Mouse (Mus musculus) v-Abl transformed pro-B cells (cell line): ENCODE data around the gene Ccdc30.
"Not testable (repeated sequence)": the region's sequence is repeated elsewhere in the genome, so short reads cannot be mapped to it uniquely, and the experiment has no call there.

Source experiments
- in situ Hi-C, 2 experiments: fragments of 400-800 bp; cut with MboI; formaldehyde crosslinking; loops; one replicate each; pipeline ENCODE4 v1.15.1; 2025; ENCODE audit not compliant: unreplicated experiment in 2 of 2

Ccdc30 gene

DNA sequence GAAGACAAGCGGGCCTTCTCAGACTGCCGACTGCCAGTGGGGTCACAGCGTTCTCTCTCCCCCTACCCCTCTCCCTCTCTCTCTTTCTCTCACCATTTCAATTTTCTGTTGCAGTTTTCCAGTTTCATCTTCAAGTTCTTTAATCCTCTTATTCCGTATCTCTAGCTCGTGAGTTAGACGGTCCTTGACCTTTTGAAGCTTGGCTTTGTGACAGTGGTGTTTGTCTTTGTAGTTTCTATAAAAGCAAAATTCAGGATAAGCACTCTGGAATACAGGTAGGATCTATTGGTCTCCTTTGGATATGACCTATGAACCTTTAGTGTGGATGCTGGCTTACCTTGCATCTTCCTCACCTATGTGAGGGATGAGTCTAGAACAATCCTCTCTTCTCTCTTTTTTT, 81.8 kb downstream of the Ccdc30 start:
- in situ Hi-C loops: no loop called here

DNA sequence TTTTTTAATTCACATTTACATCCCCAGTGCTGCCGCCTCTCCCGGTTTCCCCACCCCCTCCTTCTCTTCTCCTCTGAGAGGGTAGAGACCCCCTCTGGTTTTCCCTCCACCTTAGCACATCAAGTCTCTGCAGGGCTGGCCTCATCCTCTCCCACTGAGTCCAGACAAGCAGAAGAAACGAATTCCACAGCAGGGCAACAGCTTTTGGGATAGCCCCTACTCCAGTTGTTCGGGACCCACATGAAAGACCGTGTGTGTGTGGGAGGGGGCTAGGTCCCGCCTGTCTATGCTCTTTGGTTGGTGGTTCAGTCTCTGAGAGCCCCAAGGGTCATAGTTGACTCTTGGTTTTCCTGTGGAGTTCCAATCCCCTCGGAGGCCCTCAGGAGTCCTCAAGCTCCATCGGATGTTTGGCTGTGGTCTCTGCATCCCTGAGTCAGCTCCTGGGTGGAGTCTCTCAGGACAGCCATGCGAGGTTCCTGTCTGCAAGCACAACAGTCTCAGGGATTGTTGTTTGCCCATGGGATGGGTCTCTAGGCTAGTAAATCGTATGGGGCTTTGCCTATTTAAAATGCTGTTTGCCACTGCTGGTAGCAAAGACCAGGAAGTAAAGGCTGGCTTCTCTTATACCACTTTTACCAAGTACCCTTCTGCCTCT, 94.3 kb downstream of the Ccdc30 start:
- in situ Hi-C loops: no loop called here

DNA sequence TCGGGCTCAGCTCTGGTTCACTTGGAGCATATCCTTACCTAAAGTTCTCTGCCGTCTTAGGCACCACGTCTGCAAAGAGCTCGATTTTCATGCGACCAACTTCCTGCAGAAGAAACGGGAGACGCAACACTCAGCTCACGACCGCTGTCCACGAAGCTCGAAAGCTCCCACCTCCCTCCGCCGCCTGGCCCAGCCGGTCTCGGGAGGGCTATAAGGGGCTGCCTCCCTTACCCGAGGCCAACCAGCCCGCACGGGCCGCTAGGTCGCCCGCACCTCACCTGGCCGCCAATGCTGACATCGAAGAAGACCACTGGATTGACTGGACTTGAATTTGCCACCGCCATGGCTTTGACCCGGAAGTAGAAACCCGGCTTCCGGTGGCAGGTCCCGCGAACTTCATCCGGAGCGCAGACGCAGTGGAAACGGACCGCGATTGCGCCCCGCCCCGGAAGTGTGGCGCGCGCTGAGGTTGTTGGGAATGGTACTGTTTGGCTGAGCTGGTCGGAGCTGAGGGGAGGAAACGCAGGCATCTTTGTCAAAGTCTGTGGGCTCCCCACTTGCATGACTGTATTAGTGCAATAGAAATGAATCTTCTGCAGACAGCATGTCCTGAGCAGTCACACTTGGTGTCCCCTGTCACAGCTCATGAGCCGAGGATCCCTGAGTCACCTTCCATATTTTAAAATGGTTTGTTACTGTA, 95.0 kb downstream of the Ccdc30 start, which contains the start of gene Ppih:
Gene Ppih, minus strand, starts transcription at position 416 of the 700 bp plus-strand sequence.
- in situ Hi-C loops: no loop called here

DNA sequence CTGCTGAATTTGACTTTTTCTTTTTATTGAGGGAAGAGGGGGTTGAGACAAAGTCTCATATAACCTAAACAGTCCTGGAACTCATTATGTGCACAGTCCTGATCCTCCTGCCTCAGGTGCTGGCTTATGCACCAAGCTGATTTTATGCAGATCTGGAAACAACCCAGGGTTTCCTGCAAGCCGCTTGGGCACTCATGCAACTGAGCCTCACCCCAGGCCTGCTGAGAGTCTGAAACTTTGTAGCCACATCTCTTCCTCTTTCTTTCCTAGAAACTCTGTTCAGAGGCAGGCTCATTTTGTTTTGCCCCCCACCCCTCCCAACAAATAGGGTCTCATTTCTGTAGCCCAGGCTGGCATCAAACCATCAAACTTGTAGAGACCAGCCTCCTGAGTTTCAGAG, 101.6 kb downstream of the Ccdc30 start:
- in situ Hi-C loops: no loop called here

DNA sequence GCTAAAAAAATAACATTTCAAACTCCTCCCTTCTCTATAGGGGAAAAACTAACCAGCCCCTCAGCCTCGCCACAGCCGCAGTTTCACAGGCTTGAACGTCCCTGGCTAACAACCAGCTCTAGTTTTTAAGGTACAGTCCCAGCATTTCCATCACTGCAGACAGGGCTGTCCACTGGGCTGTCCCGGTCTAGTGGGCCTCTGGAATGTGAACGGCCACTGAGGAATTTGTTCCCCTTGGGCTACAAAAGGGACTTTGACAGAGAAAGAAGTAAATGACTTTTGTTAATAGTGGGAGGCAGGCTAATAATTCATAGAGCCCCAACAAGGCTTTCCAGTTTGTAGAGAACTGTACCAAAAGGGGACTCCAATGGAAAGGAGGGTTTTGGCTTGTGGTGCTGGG, 109.9 kb downstream of the Ccdc30 start:
- in situ Hi-C loops: no loop called here

DNA sequence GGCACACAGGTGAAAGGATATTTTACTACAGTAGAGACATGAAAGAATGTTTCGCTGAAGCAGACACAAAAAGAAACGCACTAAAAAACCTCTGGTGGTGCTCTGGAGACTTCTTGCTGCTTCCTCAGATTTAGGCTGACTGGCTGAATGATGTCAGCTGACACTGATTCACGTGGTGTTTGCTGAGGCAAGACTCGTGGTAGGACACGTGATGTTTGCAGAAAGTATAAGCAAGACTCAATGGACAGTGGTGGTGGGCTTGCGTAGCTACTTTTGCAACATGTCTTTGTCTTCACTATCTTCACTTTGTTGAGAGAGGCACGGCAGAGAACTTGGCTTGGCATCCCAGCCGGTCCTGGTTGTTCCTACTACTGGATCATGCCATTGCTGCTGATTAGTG, 112.0 kb downstream of the Ccdc30 start:
- in situ Hi-C loops: no loop called here

DNA sequence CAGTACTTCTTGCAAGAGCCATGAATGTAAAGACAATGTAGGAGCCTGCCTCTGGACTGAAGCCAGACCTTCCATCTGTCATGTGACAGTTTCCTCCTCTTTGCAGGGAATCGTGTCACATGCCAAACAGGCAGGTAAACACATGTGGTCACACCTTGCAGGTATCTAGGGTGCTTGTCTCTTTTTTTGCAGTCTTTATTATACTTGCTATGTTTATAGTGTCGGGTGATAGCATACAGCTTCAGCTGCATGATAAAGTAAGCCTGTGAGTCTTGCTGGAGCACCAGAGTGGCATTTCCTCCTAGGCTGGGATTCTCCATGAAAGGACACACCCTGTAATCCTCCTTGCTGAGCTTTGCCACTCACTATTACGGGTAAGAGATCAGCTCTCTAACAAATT, 113.5 kb downstream of the Ccdc30 start:
- in situ Hi-C loops: no loop called here

DNA sequence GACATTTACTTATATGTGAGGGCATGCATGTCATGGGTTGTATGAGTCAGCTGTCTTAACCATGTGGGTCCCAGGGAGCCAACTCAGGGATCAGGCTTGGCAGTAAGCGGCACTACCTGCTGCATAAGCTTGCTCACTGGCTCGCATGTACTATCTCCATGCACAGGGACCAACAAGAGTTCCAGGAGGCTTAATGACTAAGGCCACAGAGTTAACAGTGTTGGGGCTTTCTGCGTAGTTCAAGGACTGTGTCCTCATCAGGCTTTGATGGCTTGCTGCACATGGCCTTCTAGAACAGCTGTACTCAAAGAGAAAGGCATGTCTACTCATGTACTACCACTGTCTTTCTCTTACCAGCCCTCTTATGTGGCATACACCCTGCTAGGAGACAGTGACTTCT, 114.6 kb downstream of the Ccdc30 start:
- in situ Hi-C loops: no loop called here

DNA sequence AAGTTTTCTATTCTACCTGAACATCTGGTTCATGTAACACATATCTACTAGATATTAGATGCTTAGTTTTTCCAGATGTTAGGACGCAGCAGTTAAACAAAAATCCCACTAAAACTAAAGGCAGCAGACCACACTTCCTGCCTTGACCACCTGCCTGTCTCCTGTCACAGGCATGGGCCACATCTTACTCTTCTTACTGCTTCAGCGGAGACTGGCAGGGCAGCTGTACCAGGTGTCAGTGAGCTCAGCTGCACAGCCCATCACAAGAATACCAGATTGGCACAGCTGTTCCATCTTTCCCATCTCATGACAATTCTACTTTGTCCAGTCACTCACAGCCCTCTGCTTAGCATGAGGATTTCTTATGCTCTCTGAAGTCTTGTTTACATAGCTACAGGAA, 118.0 kb downstream of the Ccdc30 start:
- in situ Hi-C loops: no loop called here

DNA sequence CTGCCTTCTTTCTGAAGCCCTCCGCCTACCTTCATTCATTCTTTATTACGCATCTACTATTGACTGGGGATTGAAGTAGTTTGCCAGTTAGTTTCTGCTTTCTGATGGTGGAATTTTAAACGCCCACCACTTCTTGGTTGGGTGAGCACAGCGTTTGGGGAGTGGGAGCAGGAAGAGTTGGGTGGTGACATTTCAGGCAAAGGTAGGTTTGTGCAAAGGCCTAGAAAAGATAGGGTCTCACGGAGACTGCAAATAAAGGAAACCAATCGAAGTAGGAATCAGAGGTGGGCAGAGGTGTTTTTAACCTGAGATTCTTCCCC, 120.2 kb downstream of the Ccdc30 start:
- in situ Hi-C loops: no loop called here

DNA sequence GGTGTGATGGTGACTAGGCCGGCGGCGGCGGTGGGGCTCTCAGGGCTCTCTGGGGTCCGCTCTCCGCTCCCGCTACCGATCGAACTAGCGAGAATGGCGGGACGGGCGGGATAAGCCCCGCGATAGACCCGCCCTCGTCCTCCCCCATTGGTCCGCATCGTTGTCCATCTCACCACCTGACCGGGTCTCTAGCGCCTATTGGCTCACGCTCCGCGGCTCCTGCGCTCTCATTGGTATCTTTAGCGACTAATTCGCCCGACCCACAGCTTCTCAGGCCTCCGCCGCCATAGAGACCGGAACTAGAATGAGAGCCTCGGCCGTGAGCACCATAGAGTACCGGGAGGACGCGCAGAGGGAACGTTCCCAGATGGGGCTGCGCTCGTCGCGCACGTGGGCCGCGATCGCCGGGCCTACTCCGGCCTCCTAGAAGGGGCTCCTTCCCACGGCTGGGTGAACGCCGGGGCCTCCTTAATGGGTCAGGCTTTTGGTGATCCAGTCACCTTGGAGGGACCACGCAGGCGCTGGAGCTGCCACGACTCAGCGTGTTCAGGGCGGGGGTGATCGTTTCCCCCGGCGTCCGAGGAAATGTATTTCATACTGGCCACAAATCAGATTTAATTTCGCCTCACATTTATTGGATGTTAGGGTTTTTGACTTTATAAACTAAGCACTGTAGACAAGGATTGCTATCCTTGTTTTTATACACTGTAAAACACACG, 120.7 kb downstream of the Ccdc30 start, which contains the start of gene Ybx1:
Gene Ybx1, minus strand, starts transcription at position 190 of the 719 bp plus-strand sequence.
- in situ Hi-C loops: no loop called here

DNA sequence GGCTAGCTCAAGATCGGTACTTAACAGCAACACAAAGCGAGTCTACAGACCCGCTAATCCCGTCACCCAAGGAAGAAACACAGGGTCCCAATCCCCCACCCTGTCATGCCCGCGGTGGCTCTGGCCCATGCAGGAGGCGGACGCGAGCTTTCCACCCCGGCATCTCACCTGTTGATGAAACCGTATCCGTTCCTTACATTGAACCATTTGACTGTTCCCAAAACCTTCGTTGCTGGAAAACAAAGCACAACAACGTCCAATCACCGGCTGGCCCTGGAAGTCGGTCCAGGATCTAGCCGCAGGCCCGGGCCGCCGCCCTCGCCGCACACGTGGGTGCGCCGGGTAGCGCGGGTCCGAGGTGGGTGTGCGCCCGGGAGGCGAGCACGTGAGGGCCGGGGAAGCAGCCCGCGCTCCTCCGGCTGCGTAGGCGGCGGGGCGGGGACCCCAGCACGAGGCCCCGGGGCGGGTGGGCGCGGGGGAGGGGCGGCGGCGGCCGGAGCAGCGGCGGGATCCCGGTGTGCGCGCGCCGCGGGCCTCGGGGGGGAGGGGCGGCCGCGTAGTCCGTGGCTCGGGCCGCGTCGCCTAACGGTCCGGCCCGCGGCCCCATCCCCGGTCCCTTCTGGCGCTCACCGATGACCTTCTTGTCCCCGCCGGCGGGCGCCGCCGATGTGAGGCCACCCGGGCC, 121.6 kb downstream of the Ccdc30 start:
- in situ Hi-C loops: no loop called here

DNA sequence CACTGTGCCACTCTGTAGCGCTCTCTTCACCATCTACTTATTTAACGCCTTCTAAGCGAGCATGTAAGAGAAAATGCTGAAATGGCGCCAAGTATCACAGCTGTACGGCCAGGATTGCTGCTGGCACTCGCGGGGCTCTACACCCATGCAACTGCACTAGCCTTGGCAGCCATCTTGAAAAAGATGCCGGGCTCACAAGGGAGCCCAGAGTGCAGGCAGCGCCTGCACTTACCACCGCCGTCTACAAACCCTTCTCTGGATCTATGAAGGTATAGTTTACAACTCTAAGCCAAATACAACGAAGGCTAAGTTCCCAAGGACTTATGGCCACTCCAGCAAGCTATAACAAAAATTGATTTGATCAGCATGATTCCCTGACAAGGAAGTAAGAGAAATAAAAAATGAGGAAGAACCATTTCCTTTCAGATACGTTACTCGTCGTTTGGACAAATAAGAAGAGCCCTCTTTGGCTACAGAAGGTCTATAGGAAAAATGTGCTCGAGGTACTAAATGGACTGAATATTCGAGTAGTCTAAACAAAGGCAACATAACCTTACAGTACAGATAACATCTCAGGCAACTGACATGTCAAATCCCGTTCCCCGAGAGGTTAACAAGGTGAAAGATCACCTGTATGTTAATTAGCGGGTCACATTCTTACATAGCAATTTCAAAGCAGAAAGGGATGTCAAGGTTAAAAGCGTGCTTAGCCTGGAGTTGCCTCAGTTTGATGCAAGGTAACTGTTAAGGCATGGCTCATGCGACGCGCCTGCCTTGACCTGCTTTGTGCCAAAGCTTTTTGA, 122.3 kb downstream of the Ccdc30 start:
- in situ Hi-C loops: no loop called here

DNA sequence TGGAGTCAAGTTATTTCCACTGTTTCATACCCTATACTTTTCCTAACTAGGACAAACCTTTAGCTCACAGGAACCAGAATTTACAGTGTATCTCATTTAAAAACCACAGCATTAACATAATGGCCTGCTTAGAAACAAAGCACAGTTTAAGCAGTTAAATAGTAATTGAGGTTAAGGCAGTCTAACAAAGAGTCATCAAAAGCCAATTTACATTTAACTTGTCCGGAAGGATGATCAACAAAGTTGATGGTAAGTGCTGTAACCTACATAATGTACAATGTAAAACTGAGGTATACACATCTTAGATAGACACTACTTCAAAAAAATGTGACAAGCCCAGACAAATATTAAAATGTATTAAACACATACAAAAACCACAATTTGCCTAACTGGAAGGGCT, 123.4 kb downstream of the Ccdc30 start:
- in situ Hi-C loops: no loop called here

DNA sequence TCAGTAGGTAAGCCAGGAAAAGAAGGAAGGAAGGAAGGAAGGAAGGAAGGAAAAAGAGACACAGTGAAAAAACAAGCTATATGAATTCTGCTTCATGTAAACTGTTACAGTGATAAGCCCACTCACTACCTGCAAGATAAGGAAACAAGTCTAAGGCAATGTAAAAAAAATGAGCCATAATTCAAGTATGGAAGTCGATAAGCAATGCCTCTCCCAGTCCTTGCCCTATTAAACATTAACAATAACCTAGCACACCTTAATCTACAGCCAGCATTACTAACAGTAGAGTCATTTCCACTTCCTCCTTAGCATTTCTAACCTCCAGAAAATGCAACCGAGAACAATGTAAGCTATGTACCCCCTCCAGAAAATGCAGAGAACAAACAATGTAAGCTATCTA, 130.0 kb downstream of the Ccdc30 start:
- in situ Hi-C loops: no loop called here

DNA sequence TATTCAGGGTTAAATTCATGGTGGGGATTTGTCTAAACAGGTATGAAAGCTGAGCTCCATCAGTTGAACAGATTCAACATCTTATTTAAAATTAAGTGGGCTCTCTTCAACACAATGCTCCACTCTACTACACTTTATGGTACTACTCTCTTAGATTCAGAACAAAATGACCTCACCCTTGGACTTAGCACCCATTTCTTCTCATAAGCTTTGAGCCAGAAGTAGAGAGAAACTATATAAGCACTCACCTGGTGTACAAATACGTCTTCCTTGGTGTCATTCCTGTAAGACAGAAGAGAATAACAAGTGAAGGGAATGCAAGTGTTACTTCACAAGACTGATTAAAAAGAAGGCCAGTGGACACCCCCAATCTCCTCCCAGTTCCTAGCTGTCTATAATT, 130.5 kb downstream of the Ccdc30 start:
- in situ Hi-C loops: loop anchor here in 1 of 2 experiments (5.0 kb wide), 1 partner anchor 52 kb away; no protein-coding TSS in a partner anchor

DNA sequence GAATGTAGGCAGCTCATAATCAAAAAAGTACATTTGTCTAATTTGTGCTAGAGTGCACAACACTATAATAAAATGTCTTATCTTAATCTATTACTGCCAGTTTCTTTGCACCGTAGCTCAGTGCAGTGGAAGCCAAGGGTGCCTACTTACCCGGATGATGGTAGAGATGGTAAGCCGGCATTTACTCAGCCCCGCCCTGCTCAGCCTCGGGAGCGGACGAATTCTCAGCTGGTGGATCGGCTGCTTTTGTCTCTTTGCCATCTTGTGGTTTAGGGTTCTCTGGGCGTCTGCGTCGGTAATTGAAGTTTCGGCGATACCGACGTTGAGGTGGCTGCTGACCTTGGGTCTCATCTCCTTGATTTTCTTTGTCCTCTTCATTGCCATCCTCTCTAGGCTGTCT, 136.5 kb downstream of the Ccdc30 start:
- in situ Hi-C loops: not testable (repeated sequence)

DNA sequence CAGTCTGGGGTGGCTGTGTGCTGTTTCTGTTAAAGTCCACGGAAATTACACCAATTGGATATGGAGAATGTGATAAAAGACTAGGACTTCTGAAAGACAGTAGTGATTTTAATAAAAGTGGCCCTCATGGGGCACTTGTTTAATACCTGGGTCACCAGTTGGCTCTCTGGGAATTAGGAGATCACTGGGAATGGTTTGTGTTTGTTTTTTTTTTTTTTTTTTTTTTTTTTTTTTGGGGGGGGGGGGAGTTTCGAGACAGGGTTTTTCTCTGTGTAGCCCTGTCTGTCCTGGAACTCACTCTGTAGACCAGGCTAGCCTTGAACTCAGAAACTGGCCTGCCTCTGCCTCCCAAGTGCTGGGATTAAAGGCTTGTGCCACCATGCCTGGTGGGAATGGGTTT, 139.6 kb downstream of the Ccdc30 start:
- in situ Hi-C loops: no loop called here

DNA sequence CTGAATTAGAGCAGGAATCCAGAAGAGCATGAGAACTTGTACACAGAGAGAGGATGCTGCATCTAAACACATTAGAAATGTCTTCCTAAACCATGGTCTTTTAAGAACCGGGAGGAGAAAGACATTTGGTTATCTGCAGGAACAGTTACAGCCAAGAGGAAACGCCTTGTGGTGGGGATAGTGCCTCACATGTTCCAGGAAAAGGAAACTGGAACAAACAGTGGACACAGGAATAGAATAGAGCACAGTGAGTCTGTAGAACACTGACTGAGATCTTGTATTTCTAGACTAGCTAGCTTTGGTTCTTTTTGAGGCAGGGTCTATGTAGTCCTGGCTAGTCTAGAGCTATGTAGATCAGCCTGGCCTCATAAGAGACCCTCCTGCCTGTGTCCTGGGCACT, 140.1 kb downstream of the Ccdc30 start:
- in situ Hi-C loops: no loop called here

DNA sequence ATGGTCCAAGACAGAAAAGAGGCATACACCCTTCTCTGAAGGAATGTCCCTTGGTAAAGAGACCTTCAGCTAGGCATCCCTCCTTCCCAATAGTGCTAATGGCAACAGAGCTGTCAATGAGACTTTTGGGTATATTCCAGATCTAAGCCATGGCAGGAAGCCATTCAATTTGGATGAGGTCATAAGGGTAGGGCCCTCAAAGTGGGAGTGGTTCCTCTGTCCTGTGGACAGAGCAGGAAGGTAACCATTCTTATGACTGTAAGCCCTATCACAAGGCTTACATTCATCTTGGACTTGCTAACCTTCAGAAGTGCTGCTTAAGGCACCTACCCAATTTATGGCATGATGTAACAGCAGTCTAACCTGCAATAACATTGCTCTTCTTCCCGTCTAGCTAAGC, 140.7 kb downstream of the Ccdc30 start:
- in situ Hi-C loops: no loop called here
